8 mouse cellular contexts compared by ENCODE assay signal in the genomic region with DNA sequence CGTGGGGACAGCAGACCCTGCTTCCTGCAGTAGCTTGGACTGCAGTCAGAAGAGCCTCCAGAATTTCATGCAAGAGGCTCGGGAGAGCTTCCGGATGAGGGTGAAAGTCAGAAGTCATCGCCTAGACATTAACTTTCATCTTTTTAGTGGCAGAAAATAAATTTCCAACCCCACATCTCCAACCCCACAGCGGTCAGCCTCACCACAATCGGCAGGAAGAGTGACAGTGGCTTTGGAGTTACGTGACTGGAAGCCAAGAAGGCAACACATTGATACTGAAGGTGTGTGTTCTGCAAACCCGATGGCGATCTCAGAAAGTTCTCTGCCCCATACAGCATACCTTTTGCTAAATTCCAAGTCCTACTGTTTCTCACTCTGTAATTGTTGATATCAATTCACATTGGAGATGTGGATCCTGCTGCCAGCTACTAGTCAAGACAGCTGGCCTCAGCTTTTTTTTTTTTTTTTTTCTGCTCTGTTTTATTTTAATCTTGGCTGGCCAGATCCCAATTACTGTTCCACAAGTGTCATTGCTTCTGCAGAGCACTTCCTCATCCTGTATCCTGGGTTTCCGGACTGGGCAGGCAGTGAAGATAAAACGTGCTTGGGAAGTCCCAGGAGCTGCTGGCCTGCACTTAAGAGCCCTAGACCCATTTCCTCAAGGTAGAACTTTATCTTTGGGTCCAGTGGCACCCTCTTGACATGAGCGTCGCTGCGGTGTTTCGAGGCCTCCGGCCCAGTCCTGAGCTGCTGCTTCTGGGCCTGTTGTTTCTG. TPM values are rescaled to one million over a fixed set of nuclear protein-coding genes. Genes with fewer than 3 reads are reported as not detected.
A peak's percentile ranks its signal among the peaks of the same experiment; 100 is the strongest.
DNase-seq lines count a peak whose midpoint lies in the region; ATAC-seq and TF ChIP-seq lines count a peak whose summit lies in the region.

TSS of gene Pf4 (plus strand) at position 556 of the 774 bp plus-strand sequence.

- no peaks in the 10 kb centered on the region for H3K9me3 ChIP-seq in intestine, embryonic 15.5 days
- no peaks in the 10 kb centered on the region for H3K9me3 ChIP-seq in liver, postnatal 0 days (ENCODE audit: low read length)
- no peaks in the 10 kb centered on the region for H3K9me3 ChIP-seq in stomach, embryonic 16.5 days (replicated peaks; ENCODE audit: control insufficient read depth, low read length)

- H3K36me3 ChIP-seq in intestine, embryonic 15.5 days = no peaks in the 10 kb centered on the region
- H3K36me3 ChIP-seq in liver, postnatal 0 days (replicated peaks; ENCODE audit: insufficient read depth, low read length) = no peaks in the 10 kb centered on the region
- no peaks in the 10 kb centered on the region for H3K36me3 ChIP-seq in stomach, embryonic 16.5 days (ENCODE audit: control insufficient read depth, insufficient read depth, low read length)

- WGBS in intestine, embryonic 15.5 days = 70% methylated on average over 16 of the region's 16 CpGs
- 35% methylated on average over 16 of the region's 16 CpGs for WGBS in liver, postnatal 0 days (ENCODE audit: insufficient replicate concordance)
- 70% methylated on average over 16 of the region's 16 CpGs for WGBS in stomach, embryonic 16.5 days
- WGBS in cerebellum, adult 2 months = 84% methylated on average over 16 of the region's 16 CpGs

- TF ChIP-seq EP300 in liver, postnatal 0 days (IDR thresholded peaks at IDR 0.05; ENCODE audit: low read depth) = no peak; the same call in 1 of the 2 replicates

- ATAC-seq in intestine, embryonic 15.5 days = no peak
- ATAC-seq in liver, postnatal 0 days = peak; percentile 77
- no peak for ATAC-seq in stomach, embryonic 16.5 days (ENCODE audit: insufficient read depth, low FRiP score)

- H3K9ac ChIP-seq in intestine, embryonic 15.5 days = no peak within 1 kb of the TSS
- H3K9ac ChIP-seq in liver, postnatal 0 days (replicated peaks) = no peak within 1 kb of the TSS
- no peak within 1 kb of the TSS; the same call in 1 of the 2 replicates for H3K9ac ChIP-seq in stomach, embryonic 16.5 days (ENCODE audit: low read length)

- TF ChIP-seq POLR2A in cerebellum, adult 2 months (IDR thresholded peaks at IDR 0.05; ENCODE audit: borderline replicate concordance, insufficient read depth, low read length) = no peak

- no peak within 1 kb of the TSS for H3K4me3 ChIP-seq in intestine, embryonic 15.5 days (replicated peaks)
- H3K4me3 ChIP-seq in liver, postnatal 0 days (ENCODE audit: low read depth, low read length) = no peak within 1 kb of the TSS
- H3K4me3 ChIP-seq in stomach, embryonic 16.5 days (replicated peaks; ENCODE audit: low read length) = no peak within 1 kb of the TSS
- H3K4me3 ChIP-seq in cerebellum, adult 2 months (replicated peaks; ENCODE audit: insufficient read depth, low read depth, low read length) = no peak within 1 kb of the TSS

- H3K4me2 ChIP-seq in intestine, embryonic 15.5 days (replicated peaks) = no peak within 1 kb of the TSS
- peak within 1 kb of the TSS; percentile 22; the same call in 1 of the 2 replicates for H3K4me2 ChIP-seq in liver, postnatal 0 days (ENCODE audit: low read depth, low read length)
- H3K4me2 ChIP-seq in stomach, embryonic 16.5 days (ENCODE audit: low read depth, low read length) = no peak within 1 kb of the TSS

- H3K27me3 ChIP-seq in intestine, embryonic 15.5 days (replicated peaks) = no peaks in the 10 kb centered on the region; the same call in 1 of the 2 replicates
- H3K27me3 ChIP-seq in liver, postnatal 0 days (ENCODE audit: insufficient read depth, low read length) = no peaks in the 10 kb centered on the region
- H3K27me3 ChIP-seq in stomach, embryonic 16.5 days (ENCODE audit: control insufficient read depth, insufficient read depth, low read length) = no peaks in the 10 kb centered on the region
- H3K27me3 ChIP-seq in cerebellum, adult 2 months (ENCODE audit: control insufficient read depth, insufficient read depth, low read length) = no peaks in the 10 kb centered on the region; the same call in 1 of the 2 replicates

- TF ChIP-seq CTCF in liver, postnatal 0 days (IDR thresholded peaks at IDR 0.05; ENCODE audit: low read depth) = no peak
- TF ChIP-seq CTCF in cerebellum, adult 2 months (IDR thresholded peaks at IDR 0.05; ENCODE audit: borderline replicate concordance, insufficient read depth, low read depth, low read length) = no peak

- peak; percentile 28 for DNase-seq in adrenal gland, postnatal 10 days
- no peak for DNase-seq in adrenal gland, postnatal 25 days
- no peak for DNase-seq in gonadal fat pad, adult 2 months (ENCODE audit: low read depth)
- no peak for DNase-seq in liver, postnatal 0 days
- no peak for DNase-seq in cerebellum, adult 2 months
- DNase-seq in right cerebral cortex, postnatal 4 days = no peak

- H3K27ac ChIP-seq in intestine, embryonic 15.5 days = 0 out of 2 replicates have a peak within 1 kb of the TSS, but pooled peaks have one; percentile 6
- peak within 1 kb of the TSS; percentile 46; the same call in 1 of the 2 replicates for H3K27ac ChIP-seq in liver, postnatal 0 days (ENCODE audit: low read depth)
- no peak within 1 kb of the TSS for H3K27ac ChIP-seq in stomach, embryonic 16.5 days (ENCODE audit: low read length)
- no peak within 1 kb of the TSS for H3K27ac ChIP-seq in cerebellum, adult 2 months (ENCODE audit: insufficient read depth, low read length)

- H3K4me1 ChIP-seq in intestine, embryonic 15.5 days (replicated peaks) = 0 out of 2 replicates have a peak, but pooled peaks cover 6% of the 10 kb centered on the region
- no peaks in the 10 kb centered on the region for H3K4me1 ChIP-seq in liver, postnatal 0 days (ENCODE audit: insufficient read depth)
- peaks cover 7% of the 10 kb centered on the region; the same call in 1 of the 2 replicates for H3K4me1 ChIP-seq in stomach, embryonic 16.5 days (ENCODE audit: control insufficient read depth, insufficient read depth, low read length)
- no peaks in the 10 kb centered on the region for H3K4me1 ChIP-seq in cerebellum, adult 2 months (ENCODE audit: control insufficient read depth, insufficient read depth, low read length)

RNA-seq across cellular contexts. Expression of gene Pf4, which starts in this region (rescaled TPM):
- 10 to 100 TPM; 27.3 to 27.8 TPM for total RNA-seq in adrenal gland, postnatal 10 days (2021)
- 7.6 and 8.4 TPM in 2 replicates for total RNA-seq in adrenal gland, postnatal 25 days (2021)
- polyA plus RNA-seq in gonadal fat pad, adult 2 months (2012; rRNA removed) = 65.0 and 73.0 TPM in 2 replicates
- polyA plus RNA-seq in intestine, embryonic 15.5 days (2015; fragmentation: Nextera tagmentation; extraction: Ambion mirVana) = 51.4 and 52.3 TPM in 2 replicates
- polyA plus RNA-seq in liver, postnatal 0 days (2015; fragmentation: Nextera tagmentation; extraction: Ambion mirVana) = 704 and 712 TPM in 2 replicates
- polyA plus RNA-seq in stomach, embryonic 16.5 days (2015; fragmentation: Nextera tagmentation; extraction: Ambion mirVana) = 80.0 and 96.2 TPM in 2 replicates
- polyA plus RNA-seq in cerebellum, adult 2 months (2012; rRNA removed) = 2.3 and 3.2 TPM in 2 replicates

Comparison
In these comparisons a context has a peak if more than half of its experiments do, and no peak if none do; other contexts are left out.
1. RNA of gene Pf4 (polyA plus RNA-seq): 704 to 712 TPM in liver, postnatal 0 days, 80.0 to 96.2 TPM in stomach, embryonic 16.5 days, 65.0 to 73.0 TPM in gonadal fat pad, adult 2 months and 51.4 to 52.3 TPM in intestine, embryonic 15.5 days; 2.3 to 3.2 TPM in cerebellum, adult 2 months; every median in the first group is over 10 times any median in the second.
2. H3K27ac ChIP-seq: peak in intestine, embryonic 15.5 days (single experiment) and liver, postnatal 0 days (single experiment); none in stomach, embryonic 16.5 days (single experiment) and cerebellum, adult 2 months (single experiment).